Mouse (Mus musculus) small intestine, adult 2 months (tissue): ENCODE data around the gene Cdk2ap2. TPM values are rescaled to one million over a fixed set of nuclear protein-coding genes. Genes with fewer than 3 reads are reported as not detected.
"Not testable (repeated sequence)": the region's sequence is repeated elsewhere in the genome, so short reads cannot be mapped to it uniquely, and the experiment has no call there.

Experiments
- H3K27ac ChIP-seq: fragments of 200-500 bp; 2 replicates; pipeline ENCODE4 v1.5.1; 2012; ENCODE audit warnings: low read depth, low read length, control low read depth, inconsistent platforms; ENCODE audit not compliant: insufficient read depth
- H3K27me3 ChIP-seq: fragments of 200-500 bp; 2 replicates; pipeline ENCODE4 v1.6.1; 2012; ENCODE audit warnings: mild to moderate bottlenecking, moderate library complexity, low read length, inconsistent platforms; ENCODE audit not compliant: control insufficient read depth, insufficient read depth
- H3K36me3 ChIP-seq: fragments of 200-500 bp; 2 replicates; pipeline ENCODE4 v1.6.1; 2012; ENCODE audit warnings: mild to moderate bottlenecking, low read length, control low read depth, inconsistent platforms; ENCODE audit not compliant: control insufficient read depth, insufficient read depth
- H3K4me1 ChIP-seq: fragments of 200-500 bp; 2 replicates; pipeline ENCODE4 v1.6.1; 2012; ENCODE audit warnings: low read length, inconsistent platforms, mixed read lengths; ENCODE audit not compliant: control insufficient read depth, insufficient read depth, insufficient read length
- H3K4me3 ChIP-seq: fragments of 200-500 bp; 2 replicates; pipeline ENCODE4 v1.5.1; 2012; ENCODE audit warnings: low read depth, mild to moderate bottlenecking, control low read depth, inconsistent platforms, low read length, moderate library complexity
- CTCF ChIP-seq: fragments of 200-500 bp; IDR thresholded peaks from 2 replicates; pipeline ENCODE4 v1.5.1; 2012; ENCODE audit warnings: low read depth, mild to moderate bottlenecking, control low read depth, inconsistent platforms, low read length, moderate library complexity, mixed read lengths; ENCODE audit not compliant: insufficient replicate concordance, insufficient read length; ENCODE audit errors: extremely low read depth
- POLR2A ChIP-seq: fragments of 200-500 bp; IDR thresholded peaks from 2 replicates; pipeline ENCODE4 v1.6.1; 2012; ENCODE audit warnings: low read depth, mild to moderate bottlenecking, control low read depth, inconsistent platforms, low read length, moderate library complexity
- WGBS: fragments of 180-500 bp; shearing (Covaris S2); methylation state at CpG from one replicate; pipeline ENCODE4 v1.1.7; 2018; 5-methylcytosine and 5-hydroxymethylcytosine counted together
- polyA plus RNA-seq: library from polyadenylated mRNA; depleted of rRNA; stranded (reverse); fragments of >200 nt; gene quantifications from 2 replicates; pipeline ENCODE4 v1.2.3, GENCODE M21; 2012

Cdk2ap2 gene
- polyA plus RNA-seq, 1 experiment, result 366 TPM

DNA sequence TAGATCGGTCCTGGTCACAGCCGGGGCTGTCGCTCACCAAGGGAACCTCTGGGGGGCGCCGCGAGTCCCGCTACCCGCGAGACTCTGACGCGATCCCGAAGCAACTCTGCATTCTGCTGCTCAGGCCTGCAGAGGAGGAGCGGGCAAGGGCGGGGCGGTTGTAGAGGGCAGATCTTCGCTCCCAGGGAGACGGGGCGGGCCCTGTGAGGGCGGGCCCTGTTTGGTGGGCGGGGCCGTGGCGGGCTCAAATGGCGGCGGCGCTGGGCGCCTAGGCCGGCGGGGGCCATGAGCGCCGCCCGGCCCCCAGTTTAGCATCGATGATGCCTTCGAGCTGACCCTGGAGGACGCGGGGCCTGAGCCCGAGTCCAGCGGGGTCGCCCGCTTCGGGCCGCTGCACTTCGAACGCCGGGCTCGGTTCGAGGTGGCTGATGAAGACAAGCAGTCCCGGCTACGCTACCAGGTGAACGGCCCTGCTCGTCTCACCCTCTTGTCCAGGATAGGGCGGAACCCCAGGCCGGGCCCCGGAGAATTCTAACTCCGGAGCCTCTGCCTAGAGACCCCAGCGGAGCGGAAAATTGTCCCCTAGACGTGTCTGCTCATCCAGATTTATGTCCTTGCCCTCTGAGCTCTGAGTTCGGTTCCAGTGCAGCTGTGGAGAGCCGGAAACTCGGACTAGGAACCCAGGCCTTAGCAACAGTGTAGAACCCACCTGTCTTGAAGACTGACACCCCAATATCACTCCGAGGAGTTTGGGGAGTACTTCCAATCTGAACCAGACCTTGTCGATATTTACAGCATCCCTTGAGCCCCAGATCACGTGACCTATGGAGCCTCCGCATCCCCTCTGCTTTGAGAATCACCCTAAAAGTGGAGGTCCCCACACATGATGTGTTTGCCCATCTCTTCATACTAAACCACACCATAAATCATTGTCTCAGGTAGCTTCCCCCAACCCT is 29.0 kb downstream of the Cdk2ap2 start, which contains the start of gene Aip:
Aip (minus strand) TSS at position 118 of the 956 bp plus-strand sequence.
- Histone ChIP-seq H3K36me3 (peaks cover 14% of the 10 kb centered on the region), H3K27me3 (no peaks in the 10 kb centered on the region), H3K4me3 (peak within 1 kb of the TSS; percentile 78), H3K27ac (peak within 1 kb of the TSS; percentile 55), H3K4me1 (peaks cover 13% of the 10 kb centered on the region)
- WGBS, result under 1% methylated on average over 64 of the region's 64 CpGs
- TF ChIP-seq POLR2A, result peak; percentile 61
- peak; percentile 68 for TF ChIP-seq CTCF

DNA sequence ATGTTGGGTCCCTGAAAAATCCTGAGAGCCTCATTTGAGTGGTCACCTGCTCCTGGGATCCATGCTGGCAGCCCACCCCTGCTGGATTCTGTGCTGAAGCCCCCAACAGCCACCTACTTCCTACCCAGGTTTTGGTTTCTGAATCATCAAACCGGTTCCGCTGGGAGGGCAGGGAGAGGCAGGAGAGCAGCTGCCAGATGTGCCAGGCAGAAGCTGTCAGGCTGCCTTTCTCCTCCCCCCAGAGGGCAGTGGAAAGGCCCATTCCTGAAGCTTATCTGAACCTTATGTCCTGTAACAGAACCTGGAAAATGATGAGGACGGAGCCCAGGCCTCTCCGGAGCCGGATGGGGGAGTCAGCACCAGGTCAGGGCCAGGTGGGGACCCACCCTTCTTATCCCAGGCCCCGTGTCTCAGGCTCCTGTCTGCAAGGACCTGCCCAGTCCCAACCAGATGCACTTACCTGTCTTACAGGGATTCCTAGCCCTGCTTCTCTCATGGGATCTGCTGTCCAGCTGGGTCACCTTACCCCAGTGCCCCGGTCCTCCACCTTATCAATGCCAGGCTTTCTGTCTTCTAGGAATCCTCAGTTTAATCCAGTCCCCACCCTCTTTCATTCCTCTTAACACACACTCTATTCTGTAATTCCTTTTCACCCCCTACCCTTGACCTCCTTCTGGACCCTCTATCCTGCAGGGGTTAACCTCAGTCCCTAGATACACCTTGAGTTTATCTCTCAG is 29.9 kb downstream of the Cdk2ap2 start:
- 37% methylated on average over 7 of the region's 7 CpGs for WGBS
- Histone ChIP-seq H3K27ac (peak overlapping the region; percentile 13; the same call in 1 of the 2 replicates), H3K36me3 (peaks cover 24% of the 10 kb centered on the region), H3K4me3 (peak overlapping the region; percentile 78), H3K27me3 (no peaks in the 10 kb centered on the region), H3K4me1 (peaks cover 12% of the 10 kb centered on the region)
- no peak for TF ChIP-seq CTCF
- no peak for TF ChIP-seq POLR2A

DNA sequence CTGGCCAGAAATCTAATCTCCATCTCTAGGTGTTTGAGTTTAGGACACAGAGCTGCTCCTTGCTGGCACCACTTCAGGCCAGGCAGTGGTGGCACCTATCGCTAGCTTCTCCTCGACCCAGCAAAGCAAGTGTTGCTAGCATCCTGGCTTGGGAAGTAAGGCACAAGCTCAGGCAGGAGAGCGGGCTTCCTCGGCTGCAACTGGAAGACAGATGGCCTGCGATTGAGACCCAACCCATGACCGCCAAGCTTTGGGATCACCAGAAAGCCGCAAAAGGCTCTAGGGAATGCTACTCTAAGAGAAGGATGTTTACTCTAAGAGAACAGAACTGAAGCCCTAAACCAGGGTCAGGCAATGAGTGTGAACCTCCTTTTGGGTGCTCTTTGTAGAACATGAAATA is 32.5 kb downstream of the Cdk2ap2 start:
- Histone ChIP-seq H3K27me3 (no peaks in the 10 kb centered on the region), H3K27ac (no peak overlapping the region), H3K4me1 (peaks cover 12% of the 10 kb centered on the region), H3K36me3 (peaks cover 34% of the 10 kb centered on the region), H3K4me3 (no peak overlapping the region)
- WGBS, result 89% methylated on average over 7 of the region's 7 CpGs
- TF ChIP-seq CTCF (no peak), POLR2A (no peak)

DNA sequence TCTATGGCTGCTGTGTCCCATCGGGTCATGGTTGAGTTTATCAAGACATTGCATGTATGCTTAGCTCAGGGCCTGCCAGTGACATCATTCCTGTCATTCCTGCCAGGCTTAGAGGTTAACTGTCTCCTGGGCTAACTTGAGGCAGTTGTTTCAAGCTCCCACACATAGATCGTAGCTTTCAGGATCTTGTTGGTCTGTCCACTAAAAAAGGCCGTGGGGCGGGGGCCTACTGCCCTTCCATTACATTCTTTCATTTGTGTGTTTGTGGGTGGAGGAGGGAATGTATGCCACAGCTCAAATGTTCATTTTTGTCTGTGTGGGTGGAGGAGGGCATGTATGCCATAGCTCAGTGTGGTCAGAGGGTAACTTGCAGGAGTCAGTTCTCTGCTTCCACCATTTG is 33.1 kb downstream of the Cdk2ap2 start:
- Histone ChIP-seq H3K27me3 (no peaks in the 10 kb centered on the region), H3K27ac (no peak overlapping the region), H3K4me3 (no peak overlapping the region), H3K36me3 (peaks cover 34% of the 10 kb centered on the region), H3K4me1 (peaks cover 12% of the 10 kb centered on the region)
- TF ChIP-seq POLR2A, result no peak
- TF ChIP-seq CTCF, result no peak
- 81% methylated on average over 4 of the region's 4 CpGs for WGBS

DNA sequence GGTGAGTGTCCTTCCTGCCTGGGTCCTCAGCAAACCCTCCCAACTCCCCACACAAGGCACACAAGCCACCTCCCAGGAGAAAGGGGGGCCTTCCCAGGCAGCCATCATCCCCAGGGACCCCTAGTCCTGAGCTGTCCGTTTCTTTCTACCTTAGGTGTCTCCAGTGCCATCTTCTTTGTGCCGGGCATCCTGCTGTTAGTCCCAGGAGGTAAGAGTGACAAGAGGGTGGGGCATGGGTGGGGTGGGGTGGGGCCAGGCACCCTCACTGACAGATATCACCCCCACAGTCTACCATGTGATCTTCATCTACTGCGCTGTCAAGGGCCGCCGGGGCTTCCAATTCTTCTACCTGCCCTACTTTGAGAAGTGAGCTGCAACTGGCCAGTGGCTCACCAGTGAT is 34.1 kb downstream of the Cdk2ap2 start:
- 90% methylated on average over 5 of the region's 5 CpGs for WGBS
- Histone ChIP-seq H3K4me3 (no peak overlapping the region), H3K4me1 (peaks cover 12% of the 10 kb centered on the region), H3K27me3 (no peaks in the 10 kb centered on the region), H3K36me3 (peaks cover 34% of the 10 kb centered on the region), H3K27ac (no peak overlapping the region)
- TF ChIP-seq CTCF, result no peak

DNA sequence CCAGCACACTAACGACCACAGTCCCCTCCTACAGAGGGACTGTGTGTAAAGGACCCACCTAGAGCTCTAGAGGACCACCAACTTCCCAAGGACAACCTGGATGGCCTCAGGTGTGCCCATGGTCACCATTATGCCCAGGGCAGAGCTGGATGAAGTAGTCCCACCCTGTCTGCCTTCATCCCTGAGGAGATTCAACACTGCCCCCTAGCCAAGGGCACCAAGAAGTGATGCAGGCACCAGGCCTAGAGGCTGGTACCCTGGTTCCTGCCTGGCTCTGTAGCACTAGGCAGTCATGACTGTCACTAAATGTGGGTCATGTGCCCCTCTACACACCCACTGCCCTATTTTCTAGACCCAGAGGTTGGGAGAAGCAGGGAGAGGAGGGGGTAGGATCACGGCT is 34.8 kb downstream of the Cdk2ap2 start:
- H3K27ac ChIP-seq, result no peak overlapping the region
- no peaks in the 10 kb centered on the region for H3K27me3 ChIP-seq
- peaks cover 8% of the 10 kb centered on the region for H3K4me1 ChIP-seq
- peaks cover 34% of the 10 kb centered on the region for H3K36me3 ChIP-seq
- TF ChIP-seq POLR2A (no peak), CTCF (no peak)
- WGBS, result 84% methylated on average over 2 of the region's 2 CpGs
- no peak overlapping the region for H3K4me3 ChIP-seq

DNA sequence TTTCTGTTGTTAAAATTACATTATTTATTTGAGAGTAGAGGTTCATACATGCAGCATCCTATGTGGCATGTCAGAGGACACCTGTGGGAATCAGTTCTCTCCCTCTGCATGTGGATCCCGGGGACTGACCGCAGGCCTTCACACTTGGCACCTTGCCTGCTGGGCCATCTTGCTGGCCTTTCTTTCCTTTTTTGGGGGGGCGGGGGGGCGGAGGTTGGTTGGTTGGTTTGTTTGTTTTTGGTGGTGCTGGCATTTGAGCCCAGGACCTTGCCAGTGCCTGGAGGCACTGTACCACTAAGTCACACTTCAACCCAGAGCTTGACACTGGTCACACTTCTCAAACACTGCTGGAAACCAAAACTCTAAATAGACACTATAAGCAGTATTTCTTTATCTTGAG is 37.4 kb downstream of the Cdk2ap2 start:
- 88% methylated on average over 4 of the region's 4 CpGs for WGBS
- Histone ChIP-seq H3K4me3 (no peak overlapping the region), H3K27me3 (no peaks in the 10 kb centered on the region), H3K36me3 (peaks cover 27% of the 10 kb centered on the region), H3K4me1 (no peaks in the 10 kb centered on the region), H3K27ac (no peak overlapping the region)
- TF ChIP-seq POLR2A, result no peak

DNA sequence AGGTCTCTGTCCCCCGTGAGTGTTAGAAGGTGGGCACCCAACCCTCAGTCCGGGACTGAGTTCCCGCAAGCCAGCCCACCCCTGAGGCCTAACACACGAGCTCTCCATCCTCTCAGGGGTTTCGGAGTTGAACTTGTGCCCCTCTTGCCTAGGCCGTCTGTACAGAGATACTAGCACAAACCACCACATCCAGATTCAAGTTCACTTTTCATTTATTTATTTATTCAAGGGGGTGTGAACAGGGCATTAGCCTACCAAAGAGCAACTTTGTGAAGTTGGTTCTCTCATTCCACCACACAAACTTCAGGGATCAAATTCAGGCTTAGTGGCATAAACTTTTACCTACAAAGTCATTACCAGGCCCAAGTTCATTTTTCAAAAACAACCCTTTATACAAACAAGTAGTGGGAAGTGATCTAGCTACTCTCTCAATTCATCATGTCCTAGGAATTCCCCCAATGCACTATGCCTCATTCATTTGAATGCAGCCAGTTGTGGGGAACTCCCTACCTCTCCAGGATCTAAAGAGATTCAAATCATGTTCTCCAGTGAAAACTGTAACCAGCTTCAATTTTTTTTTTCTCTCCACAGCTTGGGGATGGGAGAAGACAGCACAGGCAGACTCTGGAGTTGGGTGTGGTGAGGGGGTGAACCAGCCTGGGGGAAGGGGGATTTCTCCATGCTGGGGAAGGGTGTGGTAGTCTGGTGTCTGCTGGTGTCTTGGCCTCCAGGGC is 38.4 kb downstream of the Cdk2ap2 start:
- H3K27ac ChIP-seq, H3K4me3 ChIP-seq, H3K27me3 ChIP-seq, H3K4me1 ChIP-seq: not testable (repeated sequence)
- WGBS, result 91% methylated on average over 6 of the region's 6 CpGs
- peaks cover 21% of the 10 kb centered on the region for H3K36me3 ChIP-seq
